Mouse (Mus musculus): Measurements from ENCODE around the gene Rad51b. TPM values are rescaled to one million over a fixed set of nuclear protein-coding genes. Genes with fewer than 3 reads are reported as not detected.

Rad51b gene
- polyA plus RNA-seq, 1 experiment from 2014 or later, result 7.6 TPM

- Histone ChIP-seq H3K9me3 (peaks cover 18% of the 10 kb centered on the region), H3K27ac (replicated peaks) (no peak overlapping the region), H3K9ac (replicated peaks) (no peak overlapping the region), H3K4me3 (no peak overlapping the region), H3K4me1 (0 out of 2 replicates have a peak, but pooled peaks cover 12% of the 10 kb centered on the region), H3K27me3 (no peaks in the 10 kb centered on the region), H3K36me3 (0 out of 2 replicates have a peak, but pooled peaks cover 10% of the 10 kb centered on the region), H3K4me2 (replicated peaks) (no peak overlapping the region)
- no peak for ATAC-seq (ENCODE audit: low FRiP score, low read depth)
These were observed 429.9 kb downstream of the Rad51b start for GRCm38 (mm10) chr12:79726959-79727358.

GRCm38 (mm10) chr12:79729926-79730506 is 432.9 kb downstream of the Rad51b start:
- Histone ChIP-seq H3K36me3 (0 out of 2 replicates have a peak, but pooled peaks cover 10% of the 10 kb centered on the region), H3K9ac (replicated peaks) (no peak overlapping the region), H3K4me3 (no peak overlapping the region), H3K9me3 (peaks cover 18% of the 10 kb centered on the region), H3K4me1 (peaks cover 17% of the 10 kb centered on the region), H3K27me3 (no peaks in the 10 kb centered on the region), H3K27ac (replicated peaks) (no peak overlapping the region), H3K4me2 (replicated peaks) (no peak overlapping the region)
- WGBS, result 83% methylated on average over 5 of the region's 5 CpGs
- no peak for ATAC-seq (ENCODE audit: low FRiP score, low read depth)

- no peak for ATAC-seq (ENCODE audit: low FRiP score, low read depth)
- 0 out of 2 replicates have a peak overlapping the region, but pooled peaks have one; percentile 1 for H3K27ac ChIP-seq (replicated peaks)
- 79% methylated on average over 6 of the region's 6 CpGs for WGBS
These were observed 434.8 kb downstream of the Rad51b start for GRCm38 (mm10) chr12:79731905-79732304.

GRCm38 (mm10) chr12:79732355-79733115 is 435.5 kb downstream of the Rad51b start:
- 0 out of 2 replicates have a peak, but pooled peaks cover 10% of the 10 kb centered on the region for H3K36me3 ChIP-seq
- ATAC-seq (ENCODE audit: low FRiP score, low read depth), result no peak
- H3K4me2 ChIP-seq (replicated peaks), result no peak overlapping the region
- 63% methylated on average over 12 of the region's 12 CpGs for WGBS
- H3K4me1 ChIP-seq, result peaks cover 17% of the 10 kb centered on the region
- H3K9me3 ChIP-seq, result peaks cover 17% of the 10 kb centered on the region
- H3K9ac ChIP-seq (replicated peaks), result no peak overlapping the region
- H3K27ac ChIP-seq (replicated peaks), result 0 out of 2 replicates have a peak overlapping the region, but pooled peaks have one; percentile 1
- H3K4me3 ChIP-seq, result no peak overlapping the region
- H3K27me3 ChIP-seq, result no peaks in the 10 kb centered on the region

More at GRCm38 (mm10) chr12:79731905-79732304, 434.8 kb downstream of the Rad51b start:
- 0 out of 2 replicates have a peak, but pooled peaks cover 10% of the 10 kb centered on the region for H3K36me3 ChIP-seq
- H3K4me2 ChIP-seq (replicated peaks), result no peak overlapping the region
- H3K4me1 ChIP-seq, result peaks cover 17% of the 10 kb centered on the region
- H3K27me3 ChIP-seq, result no peaks in the 10 kb centered on the region
- H3K9ac ChIP-seq (replicated peaks), result no peak overlapping the region
- H3K4me3 ChIP-seq, result no peak overlapping the region
- H3K9me3 ChIP-seq, result peaks cover 18% of the 10 kb centered on the region

- Histone ChIP-seq H3K9ac (replicated peaks) (no peak overlapping the region), H3K4me3 (no peak overlapping the region), H3K9me3 (no peaks in the 10 kb centered on the region), H3K27ac (replicated peaks) (no peak overlapping the region), H3K27me3 (no peaks in the 10 kb centered on the region), H3K36me3 (no peaks in the 10 kb centered on the region), H3K4me2 (replicated peaks) (no peak overlapping the region), H3K4me1 (peaks cover 9% of the 10 kb centered on the region)
- ATAC-seq (ENCODE audit: low FRiP score, low read depth), result no peak
- WGBS, result 86% methylated on average over 13 of the region's 13 CpGs
These were observed 438.3 kb downstream of the Rad51b start for GRCm38 (mm10) chr12:79735341-79735785.

- Histone ChIP-seq H3K27ac (replicated peaks) (no peak overlapping the region), H3K9ac (replicated peaks) (no peak overlapping the region), H3K36me3 (no peaks in the 10 kb centered on the region), H3K9me3 (no peaks in the 10 kb centered on the region), H3K4me2 (replicated peaks) (no peak overlapping the region), H3K4me3 (no peak overlapping the region), H3K4me1 (peaks cover 9% of the 10 kb centered on the region), H3K27me3 (no peaks in the 10 kb centered on the region)
- WGBS, result 85% methylated on average over 4 of the region's 4 CpGs
- no peak for ATAC-seq (ENCODE audit: low FRiP score, low read depth)
These were observed 438.8 kb downstream of the Rad51b start for GRCm38 (mm10) chr12:79735882-79736281.

GRCm38 (mm10) chr12:79738700-79739099 is 441.6 kb downstream of the Rad51b start:
- H3K4me1 ChIP-seq, result peaks cover 10% of the 10 kb centered on the region
- ATAC-seq (ENCODE audit: low FRiP score, low read depth), result no peak
- no peaks in the 10 kb centered on the region for H3K27me3 ChIP-seq
- no peak overlapping the region for H3K9ac ChIP-seq (replicated peaks)
- H3K36me3 ChIP-seq, result no peaks in the 10 kb centered on the region
- no peak overlapping the region for H3K4me2 ChIP-seq (replicated peaks)
- H3K27ac ChIP-seq (replicated peaks), result no peak overlapping the region
- H3K9me3 ChIP-seq, result no peaks in the 10 kb centered on the region
- H3K4me3 ChIP-seq, result no peak overlapping the region

GRCm38 (mm10) chr12:79739918-79740639 is 443.0 kb downstream of the Rad51b start:
- 93% methylated on average over 11 of the region's 11 CpGs for WGBS
- H3K27me3 ChIP-seq, result peaks cover 12% of the 10 kb centered on the region
- no peak overlapping the region for H3K4me2 ChIP-seq (replicated peaks)
- H3K27ac ChIP-seq (replicated peaks), result no peak overlapping the region
- no peak for ATAC-seq (ENCODE audit: low FRiP score, low read depth)
- H3K36me3 ChIP-seq, result no peaks in the 10 kb centered on the region
- no peak overlapping the region for H3K4me3 ChIP-seq
- peaks cover 10% of the 10 kb centered on the region for H3K4me1 ChIP-seq
- H3K9me3 ChIP-seq, result no peaks in the 10 kb centered on the region
- no peak overlapping the region for H3K9ac ChIP-seq (replicated peaks)

- peaks cover 17% of the 10 kb centered on the region for H3K4me1 ChIP-seq
- peak; percentile 58; the same call in 1 of the 2 replicates for ATAC-seq (ENCODE audit: low FRiP score, low read depth)
- H3K36me3 ChIP-seq, result no peaks in the 10 kb centered on the region
- H3K4me3 ChIP-seq, result no peak overlapping the region
- H3K27me3 ChIP-seq, result peaks cover 14% of the 10 kb centered on the region
- peak overlapping the region; percentile 40; the same call in 1 of the 2 replicates for H3K27ac ChIP-seq (replicated peaks)
- WGBS, result 32% methylated on average over 7 of the region's 7 CpGs
- no peaks in the 10 kb centered on the region for H3K9me3 ChIP-seq
- H3K9ac ChIP-seq (replicated peaks), result no peak overlapping the region
- H3K4me2 ChIP-seq (replicated peaks), result no peak overlapping the region
These were observed 445.1 kb downstream of the Rad51b start for GRCm38 (mm10) chr12:79742211-79742610.

GRCm38 (mm10) chr12:79744131-79744530 is 447.0 kb downstream of the Rad51b start:
- no peaks in the 10 kb centered on the region for H3K9me3 ChIP-seq
- no peak overlapping the region for H3K4me2 ChIP-seq (replicated peaks)
- H3K4me1 ChIP-seq, result peaks cover 27% of the 10 kb centered on the region
- H3K9ac ChIP-seq (replicated peaks), result no peak overlapping the region
- H3K4me3 ChIP-seq, result no peak overlapping the region
- H3K36me3 ChIP-seq, result no peaks in the 10 kb centered on the region
- no peak overlapping the region for H3K27ac ChIP-seq (replicated peaks)
- ATAC-seq (ENCODE audit: low FRiP score, low read depth), result no peak
- WGBS, result 84% methylated on average over 6 of the region's 6 CpGs
- peaks cover 18% of the 10 kb centered on the region for H3K27me3 ChIP-seq

- WGBS, result 91% methylated on average over 5 of the region's 5 CpGs
- Histone ChIP-seq H3K4me2 (replicated peaks) (no peak overlapping the region), H3K9me3 (no peaks in the 10 kb centered on the region), H3K27ac (replicated peaks) (no peak overlapping the region), H3K36me3 (no peaks in the 10 kb centered on the region), H3K27me3 (peaks cover 18% of the 10 kb centered on the region), H3K9ac (replicated peaks) (no peak overlapping the region), H3K4me3 (no peak overlapping the region), H3K4me1 (peaks cover 38% of the 10 kb centered on the region)
- ATAC-seq (ENCODE audit: low FRiP score, low read depth), result no peak
These were observed 448.1 kb downstream of the Rad51b start for GRCm38 (mm10) chr12:79745225-79745624.

Measured in midbrain, embryonic 12.5 days (tissue).